ENCODE assay signal across 27 mouse cellular contexts in the genomic region with DNA sequence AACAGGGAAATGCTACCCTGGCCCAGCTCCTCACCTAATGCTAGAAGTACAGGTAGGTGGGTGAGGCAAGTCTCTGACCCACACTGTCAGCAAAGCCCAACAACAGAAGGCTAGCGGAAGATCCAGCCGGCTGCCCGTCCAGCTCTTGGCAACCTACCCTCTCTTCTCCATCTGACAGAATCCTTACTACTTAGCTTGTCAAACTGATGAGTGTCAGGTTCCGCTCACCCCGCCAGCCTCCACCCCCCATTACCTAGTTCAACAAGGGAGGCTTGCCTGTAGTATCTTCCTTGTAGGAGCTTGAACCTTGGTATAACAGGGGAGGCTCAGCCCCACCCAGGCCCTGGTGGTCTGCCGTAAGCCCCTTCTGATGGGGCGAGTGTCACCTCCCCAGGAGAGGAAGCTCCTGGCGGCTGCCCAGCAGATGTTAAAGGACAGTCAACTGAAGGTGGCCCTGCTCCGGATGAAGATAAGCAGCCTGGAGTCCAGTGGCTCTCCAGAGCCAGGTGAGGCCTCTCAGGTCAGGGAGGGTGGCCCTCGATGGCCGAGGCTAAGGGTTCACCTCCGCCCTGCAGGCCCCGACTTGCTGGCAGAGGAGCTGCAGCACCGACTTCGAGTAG. TPM values are rescaled to one million over a fixed set of nuclear protein-coding genes. Genes with fewer than 3 reads are reported as not detected.
DNase-seq lines count a peak whose midpoint lies in the region; ATAC-seq and TF ChIP-seq lines count a peak whose summit lies in the region.
"Had no signal": no experiment of that assay in that cellular context is flagged by ENCODE, and none has a peak within 500 bp of the region (broad histone marks: within the 10 kb centered on the region; RNA-seq: fewer than 3 reads in every experiment).

No protein-coding gene starts in this region.

- no peak overlapping the region for H3K4me2 ChIP-seq in hindbrain, embryonic 13.5 days
- H3K4me2 ChIP-seq in hindbrain, postnatal 0 days (ENCODE audit: low read depth, low read length) = no peak overlapping the region
- H3K4me2 ChIP-seq: hindbrain, embryonic 15.5 days; intestine, embryonic 15.5 days; liver, embryonic 12.5 days; midbrain, embryonic 12.5 days; neural tube, embryonic 15.5 days had no signal

- peak; percentile 92 for DNase-seq in heart, adult 11 months
- DNase-seq in heart, postnatal 36 days = no peak
- DNase-seq in hindbrain, postnatal 0 days (ENCODE audit: low spot score) = no peak
- DNase-seq in embryonic facial prominence, embryonic 10.5 days (ENCODE audit: low spot score) = no peak
- no peak for DNase-seq in embryo, embryonic 9.5 days (ENCODE audit: extremely low spot score)
- DNase-seq: adrenal gland, postnatal 10 days; cerebellum, adult 11 months; cerebellum, adult 9-10 months; gastrocnemius, postnatal 14 days; heart, postnatal 4 days; kidney, adult 2 months; layer of hippocampus, postnatal 36 days; left cerebral cortex, postnatal 4 days; liver, postnatal 0 days; lung, postnatal 36 days; retina, postnatal 1 day; thymus, postnatal 14 days had no signal

- peaks cover 20% of the 10 kb centered on the region for H3K4me1 ChIP-seq in hindbrain, embryonic 13.5 days (replicated peaks)
- peaks cover 4% of the 10 kb centered on the region; the same call in 1 of the 2 replicates for H3K4me1 ChIP-seq in hindbrain, postnatal 0 days (ENCODE audit: insufficient read depth, low read length)
- peaks cover 62% of the 10 kb centered on the region for H3K4me1 ChIP-seq in E14TG2a.4 (replicated peaks; ENCODE audit: low read depth, low read length)
- H3K4me1 ChIP-seq in embryonic facial prominence, embryonic 10.5 days = peaks cover 55% of the 10 kb centered on the region

- H3K9me3 ChIP-seq in hindbrain, embryonic 13.5 days = no peaks in the 10 kb centered on the region
- H3K9me3 ChIP-seq in hindbrain, postnatal 0 days (ENCODE audit: low read length) = no peaks in the 10 kb centered on the region
- no peaks in the 10 kb centered on the region for H3K9me3 ChIP-seq in E14TG2a.4 (ENCODE audit: low read length)
- H3K9me3 ChIP-seq in embryonic facial prominence, embryonic 10.5 days = no peaks in the 10 kb centered on the region
- H3K9me3 ChIP-seq: hindbrain, embryonic 15.5 days; intestine, embryonic 15.5 days; liver, embryonic 12.5 days; midbrain, embryonic 12.5 days; neural tube, embryonic 15.5 days had no signal

- intact Hi-C loops in heart, postnatal 36 days (cut with DNase I) = no loop called here

- no peak overlapping the region for H3K4me3 ChIP-seq in hindbrain, embryonic 13.5 days
- H3K4me3 ChIP-seq in hindbrain, postnatal 0 days (ENCODE audit: low read length) = no peak overlapping the region
- H3K4me3 ChIP-seq in E14TG2a.4 (replicated peaks; ENCODE audit: low read length) = peak overlapping the region; percentile 91
- 0 out of 2 replicates have a peak overlapping the region, but pooled peaks have one; percentile 8 for H3K4me3 ChIP-seq in embryonic facial prominence, embryonic 10.5 days
- H3K4me3 ChIP-seq: hindbrain, embryonic 15.5 days; intestine, embryonic 15.5 days; liver, embryonic 12.5 days; midbrain, embryonic 12.5 days; neural tube, embryonic 15.5 days had no signal

- H3K27ac ChIP-seq in hindbrain, embryonic 13.5 days = no peak overlapping the region
- no peak overlapping the region for H3K27ac ChIP-seq in hindbrain, postnatal 0 days
- no peak overlapping the region for H3K27ac ChIP-seq in embryonic facial prominence, embryonic 10.5 days (replicated peaks)
- H3K27ac ChIP-seq: hindbrain, embryonic 15.5 days; intestine, embryonic 15.5 days; kidney, postnatal 0 days; liver, embryonic 12.5 days; midbrain, embryonic 12.5 days; neural tube, embryonic 15.5 days had no signal

- no peak for TF ChIP-seq CTCF in hindbrain, postnatal 0 days (IDR thresholded peaks at IDR 0.05; ENCODE audit: low read depth)
- TF ChIP-seq CTCF in E14TG2a.4 (conservative IDR thresholded peaks at IDR 0.05; ENCODE audit: low read length) = no peak

- H3K27me3 ChIP-seq in hindbrain, embryonic 13.5 days = no peaks in the 10 kb centered on the region
- H3K27me3 ChIP-seq in hindbrain, postnatal 0 days (ENCODE audit: insufficient read depth, low read length) = no peaks in the 10 kb centered on the region
- peaks cover 5% of the 10 kb centered on the region; the same call in 1 of the 2 replicates for H3K27me3 ChIP-seq in E14TG2a.4 (ENCODE audit: insufficient read depth, low read length)
- H3K27me3 ChIP-seq in embryonic facial prominence, embryonic 10.5 days (replicated peaks; ENCODE audit: low read depth, poor library complexity, severe bottlenecking) = no peaks in the 10 kb centered on the region
- H3K27me3 ChIP-seq: hindbrain, embryonic 15.5 days; intestine, embryonic 15.5 days; midbrain, embryonic 12.5 days; neural tube, embryonic 15.5 days had no signal

- ATAC-seq in hindbrain, embryonic 13.5 days (ENCODE audit: low FRiP score) = no peak
- ATAC-seq in hindbrain, postnatal 0 days = no peak
- ATAC-seq: CD4-positive, CD25-positive, alpha-beta regulatory T cell, adult 4 months; forebrain, embryonic 16.5 days; intestine, embryonic 15.5 days; liver, embryonic 12.5 days; liver, postnatal 0 days had no signal

- 0 out of 2 replicates have a peak overlapping the region, but pooled peaks have one; percentile 3 for H3K9ac ChIP-seq in hindbrain, embryonic 13.5 days
- H3K9ac ChIP-seq in hindbrain, postnatal 0 days (replicated peaks; ENCODE audit: low read length) = no peak overlapping the region
- H3K9ac ChIP-seq: hindbrain, embryonic 15.5 days; intestine, embryonic 15.5 days; liver, embryonic 12.5 days; liver, postnatal 0 days; midbrain, embryonic 12.5 days had no signal

- WGBS in hindbrain, embryonic 13.5 days = 89% methylated on average over 15 of the region's 15 CpGs
- 87% methylated on average over 15 of the region's 15 CpGs for WGBS in hindbrain, postnatal 0 days
- 87% methylated on average over 15 of the region's 15 CpGs for WGBS in embryonic facial prominence, embryonic 10.5 days

- H3K36me3 ChIP-seq in hindbrain, embryonic 13.5 days = no peaks in the 10 kb centered on the region
- no peaks in the 10 kb centered on the region for H3K36me3 ChIP-seq in hindbrain, postnatal 0 days (ENCODE audit: insufficient read depth, low read length)
- peaks cover 29% of the 10 kb centered on the region for H3K36me3 ChIP-seq in E14TG2a.4 (ENCODE audit: insufficient read depth, low read length)
- peaks cover 22% of the 10 kb centered on the region for H3K36me3 ChIP-seq in embryonic facial prominence, embryonic 10.5 days (replicated peaks)
- H3K36me3 ChIP-seq: hindbrain, embryonic 15.5 days; intestine, embryonic 15.5 days; liver, embryonic 12.5 days; midbrain, embryonic 12.5 days; neural tube, embryonic 15.5 days had no signal

RNA-seq across cellular contexts. Expression of a gene that starts 2.8 kb away (rescaled TPM):
- total RNA-seq in heart, postnatal 36 days (2021) = 10 to 100 TPM in 1 of 2 experiments, 1 to 10 TPM in 1; 8.3 to 11.5 TPM
- 1.9 and 2.3 TPM in 2 replicates for polyA plus RNA-seq in hindbrain, embryonic 13.5 days (2015; fragmentation: Nextera tagmentation; extraction: Ambion mirVana)
- total RNA-seq in hindbrain, postnatal 0 days (2014; rRNA removed) = 1.2 and 4.5 TPM in 2 replicates
- polyA plus RNA-seq in hindbrain, postnatal 0 days (2015; fragmentation: Nextera tagmentation; extraction: Ambion mirVana) = 0.99 and 1.0 TPM in 2 replicates
- polyA plus RNA-seq in embryonic facial prominence, embryonic 10.5 days (2016; fragmentation: Nextera tagmentation; extraction: Ambion mirVana) = 12.7 and 13.9 TPM in 2 replicates

RNA-seq across cellular contexts. Expression of a gene that starts 13.2 kb away (rescaled TPM):
- total RNA-seq in heart, postnatal 36 days (2021) = 1 to 10 TPM; 4.1 to 4.7 TPM
- polyA plus RNA-seq in hindbrain, embryonic 13.5 days (2015; fragmentation: Nextera tagmentation; extraction: Ambion mirVana) = 24.2 TPM in 2 replicates
- 25.4 and 35.0 TPM in 2 replicates for total RNA-seq in hindbrain, postnatal 0 days (2014; rRNA removed)
- polyA plus RNA-seq in hindbrain, postnatal 0 days (2015; fragmentation: Nextera tagmentation; extraction: Ambion mirVana) = 30.2 and 32.2 TPM in 2 replicates
- polyA plus RNA-seq in embryonic facial prominence, embryonic 10.5 days (2016; fragmentation: Nextera tagmentation; extraction: Ambion mirVana) = 35.2 and 37.7 TPM in 2 replicates

RNA-seq across cellular contexts. Expression of a gene that starts 23.1 kb away (rescaled TPM):
- total RNA-seq in heart, postnatal 36 days (2021) = 100 to 1,000 TPM in 1 of 2 experiments, 10 to 100 TPM in 1; 87.1 to 103 TPM
- polyA plus RNA-seq in hindbrain, embryonic 13.5 days (2015; fragmentation: Nextera tagmentation; extraction: Ambion mirVana) = 400 TPM in 2 replicates
- 149 and 188 TPM in 2 replicates for total RNA-seq in hindbrain, postnatal 0 days (2014; rRNA removed)
- polyA plus RNA-seq in hindbrain, postnatal 0 days (2015; fragmentation: Nextera tagmentation; extraction: Ambion mirVana) = 332 and 334 TPM in 2 replicates
- 870 and 873 TPM in 2 replicates for polyA plus RNA-seq in embryonic facial prominence, embryonic 10.5 days (2016; fragmentation: Nextera tagmentation; extraction: Ambion mirVana)

RNA-seq across cellular contexts. Expression of a gene that starts 31.6 kb away (rescaled TPM):
- total RNA-seq in heart, postnatal 36 days (2021) = 1 to 10 TPM; 6.4 to 8.2 TPM
- 64.2 and 67.0 TPM in 2 replicates for polyA plus RNA-seq in hindbrain, embryonic 13.5 days (2015; fragmentation: Nextera tagmentation; extraction: Ambion mirVana)
- 87.4 and 87.7 TPM in 2 replicates for total RNA-seq in hindbrain, postnatal 0 days (2014; rRNA removed)
- polyA plus RNA-seq in hindbrain, postnatal 0 days (2015; fragmentation: Nextera tagmentation; extraction: Ambion mirVana) = 64.5 and 66.5 TPM in 2 replicates
- 29.4 and 32.9 TPM in 2 replicates for polyA plus RNA-seq in embryonic facial prominence, embryonic 10.5 days (2016; fragmentation: Nextera tagmentation; extraction: Ambion mirVana)

RNA-seq across cellular contexts. Expression of a gene that starts 44.1 kb away (rescaled TPM):
- 10 to 100 TPM; 24.3 to 27.3 TPM for total RNA-seq in heart, postnatal 36 days (2021)
- polyA plus RNA-seq in hindbrain, embryonic 13.5 days (2015; fragmentation: Nextera tagmentation; extraction: Ambion mirVana) = 14.1 and 15.2 TPM in 2 replicates
- total RNA-seq in hindbrain, postnatal 0 days (2014; rRNA removed) = 77.6 and 99.2 TPM in 2 replicates
- polyA plus RNA-seq in hindbrain, postnatal 0 days (2015; fragmentation: Nextera tagmentation; extraction: Ambion mirVana) = 14.0 and 14.6 TPM in 2 replicates
- polyA plus RNA-seq in embryonic facial prominence, embryonic 10.5 days (2016; fragmentation: Nextera tagmentation; extraction: Ambion mirVana) = 7.1 and 7.4 TPM in 2 replicates

Comparison
In these comparisons a context has a peak if more than half of its experiments do, and no peak if none do; other contexts are left out.
1. H3K4me3 ChIP-seq: peak in E14TG2a.4 (single experiment) and embryonic facial prominence, embryonic 10.5 days (single experiment); none in hindbrain, embryonic 13.5 days (single experiment) and hindbrain, postnatal 0 days (single experiment).